Mouse (Mus musculus) granulocyte monocyte progenitor cell, adult 5-6 weeks (primary cell): ENCODE measurements around the gene Lef1. TPM values are rescaled to one million over a fixed set of nuclear protein-coding genes. Genes with fewer than 3 reads are reported as not detected.

Experiments
- ATAC-seq: replicated peaks from 2 replicates; pipeline ENCODE4 v1.8.0; 2016; ENCODE audit warnings: mild to moderate bottlenecking, moderate TSS enrichment, inconsistent platforms; ENCODE audit not compliant: poor library complexity, severe bottlenecking
- total RNA-seq, 2 experiments: library from RNA; stranded (forward) in 1 of 2; stranded (reverse) in 1 of 2; fragments of 200-712, 200-1000 nt in 1 of 2; fragments of >200 nt in 1 of 2; fragmentation: Nextera tagmentation in 1 of 2; gene quantifications; 2 replicates each; pipeline ENCODE4 v1.2.3; 2014 to 2017

Lef1 gene
- total RNA-seq, 2 experiments from 2014 or later = not detected

- peak; percentile 89 for ATAC-seq
These were observed 161.5 kb downstream of the Lef1 start, which contains the start of gene Hadh for GRCm38 (mm10) chr3:131271559-131272373. TSS of gene Hadh (minus strand) at chr3:131272101.

GRCm38 (mm10) chr3:131272374-131273100 is 162.3 kb downstream of the Lef1 start:
- ATAC-seq = peak; percentile 8; the same call in 1 of the 2 replicates

Other genes with a start within 250 kb of the Lef1 start
- 57.0 and 60.6 TPM in 2 replicates for gene Hadh, start 161.6 kb downstream of the Lef1 start, total RNA-seq (2014; fragmentation: Nextera tagmentation)
- gene Hadh, start 161.6 kb downstream of the Lef1 start, total RNA-seq (2017) = 73.5 and 74.7 TPM in 2 replicates
- 0.06 TPM in 1 of 2 replicates, not detected in the other for gene Cyp2u1, start 192.8 kb downstream of the Lef1 start, total RNA-seq (2014; fragmentation: Nextera tagmentation)
- gene Cyp2u1, start 192.8 kb downstream of the Lef1 start, total RNA-seq (2017) = 0.15 and 0.78 TPM in 2 replicates